Mouse (Mus musculus) granulocyte monocyte progenitor cell, adult 5-6 weeks (primary cell): Measurements from ENCODE around the gene Wrnip1. TPM values are rescaled to one million over a fixed set of nuclear protein-coding genes. Genes with fewer than 3 reads are reported as not detected.

ENCODE experiments used
- ATAC-seq: replicated peaks from 2 replicates; pipeline ENCODE4 v1.8.0; 2016; ENCODE audit warnings: mild to moderate bottlenecking, moderate TSS enrichment, inconsistent platforms; ENCODE audit not compliant: poor library complexity, severe bottlenecking
- total RNA-seq, 2 experiments: library from RNA; stranded (forward) in 1 of 2; stranded (reverse) in 1 of 2; fragments of 200-712, 200-1000 nt in 1 of 2; fragments of >200 nt in 1 of 2; fragmentation: Nextera tagmentation in 1 of 2; gene quantifications; 2 replicates each; pipeline ENCODE4 v1.2.3; 2014 to 2017

Wrnip1 gene
- total RNA-seq (2014; fragmentation: Nextera tagmentation) (27.1 and 44.0 TPM in 2 replicates), total RNA-seq (2017) (42.0 and 48.3 TPM in 2 replicates)

GRCm38 (mm10) chr13:32801693-32802221 lies at the start of gene Wrnip1:
TSS of gene Wrnip1 (plus strand) at chr13:32802038.
- ATAC-seq: peak; percentile 90

- ATAC-seq: no peak
These were observed 49.7 kb upstream of the Wrnip1 start for GRCm38 (mm10) chr13:32752066-32752657.

- no peak for ATAC-seq
These were observed 42.8 kb upstream of the Wrnip1 start for GRCm38 (mm10) chr13:32759036-32759435.

GRCm38 (mm10) chr13:32760795-32761194 lies 41.0 kb upstream of the Wrnip1 start:
- ATAC-seq: no peak

- no peak for ATAC-seq
These were observed 38.7 kb upstream of the Wrnip1 start for GRCm38 (mm10) chr13:32763141-32763540.

GRCm38 (mm10) chr13:32764448-32764847 lies 37.4 kb upstream of the Wrnip1 start:
- ATAC-seq: no peak

GRCm38 (mm10) chr13:32768104-32768503 lies 33.7 kb upstream of the Wrnip1 start:
- no peak for ATAC-seq

GRCm38 (mm10) chr13:32769960-32770359 lies 31.9 kb upstream of the Wrnip1 start:
- ATAC-seq: no peak

- ATAC-seq: no peak
These were observed 25.9 kb upstream of the Wrnip1 start for GRCm38 (mm10) chr13:32775889-32776288.

GRCm38 (mm10) chr13:32776350-32776749 lies 25.5 kb upstream of the Wrnip1 start:
- ATAC-seq: no peak

- ATAC-seq: no peak
These were observed 23.0 kb upstream of the Wrnip1 start for GRCm38 (mm10) chr13:32778861-32779260.

GRCm38 (mm10) chr13:32783055-32783454 lies 18.8 kb upstream of the Wrnip1 start:
- ATAC-seq: no peak

- ATAC-seq: no peak
These were observed 18.0 kb upstream of the Wrnip1 start, which contains the start of gene Mylk4 for GRCm38 (mm10) chr13:32783816-32784215. TSS of gene Mylk4 (minus strand) at chr13:32783954.

GRCm38 (mm10) chr13:32787584-32787983 lies 14.3 kb upstream of the Wrnip1 start:
- no peak for ATAC-seq

GRCm38 (mm10) chr13:32789781-32790180 lies 12.1 kb upstream of the Wrnip1 start:
- no peak for ATAC-seq

- ATAC-seq: no peak
These were observed 7.2 kb upstream of the Wrnip1 start for GRCm38 (mm10) chr13:32794619-32795018.

- ATAC-seq: no peak
These were observed 6.7 kb upstream of the Wrnip1 start for GRCm38 (mm10) chr13:32795166-32795565.

GRCm38 (mm10) chr13:32797085-32797484 lies 4.8 kb upstream of the Wrnip1 start:
- no peak for ATAC-seq

GRCm38 (mm10) chr13:32799131-32799530 lies 2.7 kb upstream of the Wrnip1 start:
- no peak for ATAC-seq

GRCm38 (mm10) chr13:32800859-32801258 lies 979 bp upstream of the Wrnip1 start:
- peak; percentile 61 for ATAC-seq

GRCm38 (mm10) chr13:32802259-32803081 lies 632 bp downstream of the Wrnip1 start, which contains the start of gene D930007J09Rik:
TSS of gene D930007J09Rik (minus strand) at chr13:32802849.
- peak; percentile 45 for ATAC-seq
